Mouse (Mus musculus) limb, embryonic 14.5 days (tissue): ENCODE measurements around the gene Gnl1. TPM values are rescaled to one million over a fixed set of nuclear protein-coding genes. Genes with fewer than 3 reads are reported as not detected.

Source experiments
- ATAC-seq: fragments of 200-750 bp; cut with Nextera tagmentation; 2 replicates; pipeline ENCODE4 v1.8.0; 2017; ENCODE audit warnings: low read depth, moderate number of reproducible peaks, moderate TSS enrichment; ENCODE audit not compliant: low FRiP score
- DNase-seq: peaks from one replicate; pipeline ENCODE4 v3.0.0-alpha.2; 2015; ENCODE audit warnings: low spot score
- H3K27ac ChIP-seq: fragments of 300-500 bp; sonication (generic); replicated peaks from 2 replicates; pipeline ENCODE4 v1.5.1; 2014; ENCODE audit warnings: low read depth, mild to moderate bottlenecking, low read length, moderate library complexity, mixed read lengths
- H3K27me3 ChIP-seq: fragments of 300-500 bp; sonication (generic); 2 replicates; pipeline ENCODE4 v1.6.1; 2014; ENCODE audit warnings: low read length, mixed read lengths; ENCODE audit not compliant: control insufficient read depth, insufficient read depth
- H3K36me3 ChIP-seq: fragments of 300-500 bp; sonication (generic); 2 replicates; pipeline ENCODE4 v1.6.1; 2014; ENCODE audit warnings: mild to moderate bottlenecking, low read length, moderate library complexity, mixed read lengths; ENCODE audit not compliant: control insufficient read depth, insufficient read depth
- H3K4me1 ChIP-seq: fragments of 300-500 bp; sonication (generic); 2 replicates; pipeline ENCODE4 v1.6.1; 2014; ENCODE audit warnings: antibody characterized with exemption, low read length, mixed read lengths; ENCODE audit not compliant: control insufficient read depth, insufficient read depth
- H3K4me2 ChIP-seq: fragments of 300-500 bp; sonication (generic); replicated peaks from 2 replicates; pipeline ENCODE4 v1.6.1; 2014; ENCODE audit warnings: low read depth, mild to moderate bottlenecking, low read length, moderate library complexity; ENCODE audit not compliant: severe bottlenecking
- H3K4me3 ChIP-seq: fragments of 300-500 bp; sonication (generic); replicated peaks from 2 replicates; pipeline ENCODE4 v1.5.1; 2014; ENCODE audit warnings: low read length
- H3K9ac ChIP-seq: fragments of 300-500 bp; sonication (generic); 2 replicates; pipeline ENCODE4 v1.6.1; 2014; ENCODE audit warnings: mild to moderate bottlenecking, low read depth, low read length, moderate library complexity; ENCODE audit not compliant: severe bottlenecking
- H3K9me3 ChIP-seq: fragments of 300-500 bp; sonication (generic); 2 replicates; pipeline ENCODE4 v1.6.1; 2016; ENCODE audit warnings: low read length; ENCODE audit not compliant: control insufficient read depth
- POLR2A ChIP-seq: fragments of 200-500 bp; IDR thresholded peaks from 2 replicates; pipeline ENCODE4 v1.8.0; 2012; ENCODE audit warnings: inconsistent platforms, mild to moderate bottlenecking, moderate library complexity, borderline replicate concordance; ENCODE audit not compliant: insufficient read depth, insufficient read length; ENCODE audit errors: extremely low read depth
- WGBS: fragments of 180-500 bp; shearing (Covaris S2); extraction: QIAGEN DNeasy Blood & Tissue Kit; methylation state at CpG from one replicate; pipeline ENCODE4 v1.1.7; 2014; 5-methylcytosine and 5-hydroxymethylcytosine counted together
- polyA plus RNA-seq, 2 experiments: library from polyadenylated mRNA; depleted of rRNA in 1 of 2; stranded (reverse) in 1 of 2; unstranded in 1 of 2; fragments of >200 nt; fragmentation: Nextera tagmentation in 1 of 2; extraction: Ambion mirVana in 1 of 2; gene quantifications; 2 replicates each; pipeline versions ENCODE4 v1.2.1 to v1.2.3; 2012 to 2014

Gene Gnl1
- polyA plus RNA-seq, 2 experiments, result 41.8 to 43.4 TPM

- H3K4me3 ChIP-seq, result peak overlapping the region; percentile 58
- no peak overlapping the region for H3K27ac ChIP-seq
- H3K36me3 ChIP-seq, result peaks cover under 1% of the 10 kb centered on the region; the same call in 1 of the 2 replicates
- no peak for ATAC-seq
- H3K9ac ChIP-seq, result peak overlapping the region; percentile 56
- no peak for DNase-seq
- peaks cover 2% of the 10 kb centered on the region; the same call in 1 of the 2 replicates for H3K4me1 ChIP-seq
- H3K27me3 ChIP-seq, result no peaks in the 10 kb centered on the region
- no peaks in the 10 kb centered on the region for H3K9me3 ChIP-seq
- H3K4me2 ChIP-seq, result peak overlapping the region; percentile 77
- WGBS, result under 1% methylated on average over 14 of the region's 14 CpGs
- no peak for TF ChIP-seq POLR2A
Measured at GRCm38 (mm10) chr17:35994879-35995240, 15.2 kb downstream of the Gnl1 start.

DNA sequence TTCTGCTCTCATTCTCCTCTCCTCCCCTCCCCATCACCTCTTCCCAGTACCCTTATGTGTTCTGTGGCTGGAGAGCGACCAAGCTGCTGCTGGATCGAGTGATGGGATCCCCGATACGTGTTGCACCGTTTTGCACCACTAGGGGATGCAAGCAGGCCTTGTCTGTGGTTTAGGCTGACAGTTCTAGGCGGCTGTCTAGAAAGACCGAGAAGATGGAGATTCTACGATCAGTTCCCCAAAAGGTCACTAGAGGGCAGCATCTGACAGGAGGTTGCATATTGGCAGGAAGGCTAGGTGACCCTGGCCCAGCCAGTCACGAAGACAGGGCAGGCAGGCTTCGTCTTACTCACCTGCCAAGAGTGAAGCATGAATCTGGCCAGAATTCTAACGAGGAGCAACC, 17.3 kb downstream of the Gnl1 start:
- Histone ChIP-seq H3K27me3 (no peaks in the 10 kb centered on the region), H3K4me2 (no peak overlapping the region), H3K9me3 (no peaks in the 10 kb centered on the region), H3K4me1 (peaks cover 2% of the 10 kb centered on the region; the same call in 1 of the 2 replicates), H3K9ac (no peak overlapping the region), H3K27ac (no peak overlapping the region), H3K4me3 (no peak overlapping the region), H3K36me3 (no peaks in the 10 kb centered on the region)
- ATAC-seq (peak; percentile 74), DNase-seq (peak; percentile 92)
- WGBS, result 4% methylated on average over 11 of the region's 11 CpGs
- no peak for TF ChIP-seq POLR2A

GRCm38 (mm10) chr17:35997713-35998510, 18.3 kb downstream of the Gnl1 start:
- Histone ChIP-seq H3K4me1 (peaks cover 2% of the 10 kb centered on the region; the same call in 1 of the 2 replicates), H3K36me3 (no peaks in the 10 kb centered on the region), H3K9me3 (no peaks in the 10 kb centered on the region), H3K4me2 (no peak overlapping the region), H3K9ac (no peak overlapping the region), H3K27ac (no peak overlapping the region), H3K27me3 (no peaks in the 10 kb centered on the region), H3K4me3 (no peak overlapping the region)
- no peak for TF ChIP-seq POLR2A
- ATAC-seq (no peak), DNase-seq (no peak)
- WGBS, result 57% methylated on average over 12 of the region's 12 CpGs

- Histone ChIP-seq H3K27me3 (no peaks in the 10 kb centered on the region), H3K4me1 (peaks cover 2% of the 10 kb centered on the region; the same call in 1 of the 2 replicates), H3K27ac (no peak overlapping the region), H3K9ac (no peak overlapping the region), H3K4me2 (no peak overlapping the region), H3K9me3 (no peaks in the 10 kb centered on the region), H3K36me3 (no peaks in the 10 kb centered on the region), H3K4me3 (no peak overlapping the region)
- no peak for TF ChIP-seq POLR2A
- ATAC-seq (no peak), DNase-seq (no peak)
- WGBS, result 88% methylated on average over 6 of the region's 6 CpGs
Measured at GRCm38 (mm10) chr17:35998545-35999305, 19.1 kb downstream of the Gnl1 start.

GRCm38 (mm10) chr17:35999356-35999755, 19.7 kb downstream of the Gnl1 start:
- TF ChIP-seq POLR2A, result no peak
- Histone ChIP-seq H3K9me3 (no peaks in the 10 kb centered on the region), H3K27me3 (no peaks in the 10 kb centered on the region), H3K4me3 (no peak overlapping the region), H3K9ac (no peak overlapping the region), H3K4me1 (peaks cover 2% of the 10 kb centered on the region; the same call in 1 of the 2 replicates), H3K27ac (no peak overlapping the region), H3K4me2 (no peak overlapping the region), H3K36me3 (no peaks in the 10 kb centered on the region)
- WGBS, result 82% methylated on average over 7 of the region's 7 CpGs
- DNase-seq (no peak), ATAC-seq (no peak)
